Mouse (Mus musculus) midbrain, embryonic 11.5 days (tissue): ENCODE results near the gene Gm49369. TPM values are rescaled to one million over a fixed set of nuclear protein-coding genes. Genes with fewer than 3 reads are reported as not detected.

Experiments used
- ATAC-seq: fragments of 200-750 bp; cut with Nextera tagmentation; 2 replicates; pipeline ENCODE4 v1.8.0; 2017; ENCODE audit warnings: moderate TSS enrichment, moderate library complexity; ENCODE audit not compliant: low FRiP score
- DNase-seq: peaks from one replicate; pipeline ENCODE4 v3.0.0; 2015; ENCODE audit warnings: low spot score; ENCODE audit errors: missing footprints
- H3K27ac ChIP-seq: fragments of 300-500 bp; sonication (generic); 2 replicates; pipeline ENCODE4 v1.5.1; 2014; ENCODE audit warnings: low read depth, low read length
- H3K27me3 ChIP-seq: fragments of 300-500 bp; sonication (generic); 2 replicates; pipeline ENCODE4 v1.6.1; 2014; ENCODE audit warnings: mild to moderate bottlenecking, low read length, moderate library complexity, mixed read lengths; ENCODE audit not compliant: control insufficient read depth, insufficient read depth
- H3K36me3 ChIP-seq: fragments of 300-500 bp; sonication (generic); 2 replicates; pipeline ENCODE4 v1.6.1; 2014; ENCODE audit warnings: mild to moderate bottlenecking, low read length, moderate library complexity, mixed read lengths; ENCODE audit not compliant: control insufficient read depth, insufficient read depth
- H3K4me1 ChIP-seq: fragments of 300-500 bp; sonication (generic); 2 replicates; pipeline ENCODE4 v1.6.1; 2014; ENCODE audit warnings: low read length; ENCODE audit not compliant: control insufficient read depth, insufficient read depth
- H3K4me2 ChIP-seq: fragments of 300-500 bp; sonication (generic); 2 replicates; pipeline ENCODE4 v1.6.1; 2014; ENCODE audit warnings: mild to moderate bottlenecking, moderate library complexity
- H3K4me3 ChIP-seq: fragments of 300-500 bp; sonication (generic); 2 replicates; pipeline ENCODE4 v1.5.1; 2014; ENCODE audit warnings: low read depth, low read length
- H3K9ac ChIP-seq: fragments of 300-500 bp; sonication (generic); 2 replicates; pipeline ENCODE4 v1.6.1; 2014; ENCODE audit warnings: low read length
- H3K9me3 ChIP-seq: fragments of 300-500 bp; sonication (generic); 2 replicates; pipeline ENCODE4 v1.6.1; 2016; ENCODE audit warnings: low read length; ENCODE audit not compliant: control insufficient read depth
- WGBS: fragments of 180-500 bp; shearing (Covaris S2); extraction: QIAGEN DNeasy Blood & Tissue Kit; methylation state at CpG from one replicate; pipeline ENCODE4 v1.1.7; 2014; 5-methylcytosine and 5-hydroxymethylcytosine counted together
- polyA plus RNA-seq: library from polyadenylated mRNA; unstranded; fragments of >200 nt; fragmentation: Nextera tagmentation; extraction: Ambion mirVana; gene quantifications from 2 replicates; pipeline ENCODE4 v1.2.1, GENCODE M21; 2014

The Gm49369 gene
- polyA plus RNA-seq: 0.79 and 0.93 TPM in 2 replicates

- ATAC-seq (no peak), DNase-seq (no peak)
- peaks cover 26% of the 10 kb centered on the region; the same call in 1 of the 2 replicates for H3K36me3 ChIP-seq
- no peaks in the 10 kb centered on the region for H3K9me3 ChIP-seq
- H3K27me3 ChIP-seq: no peaks in the 10 kb centered on the region
- H3K27ac ChIP-seq: no peak within 1 kb of the TSS
- no peak within 1 kb of the TSS for H3K9ac ChIP-seq
- H3K4me2 ChIP-seq: no peak within 1 kb of the TSS
- H3K4me3 ChIP-seq: no peak within 1 kb of the TSS
- peaks cover 8% of the 10 kb centered on the region for H3K4me1 ChIP-seq
- WGBS: 97% methylated on average over 5 of the region's 5 CpGs
These were observed at the start of gene Gm49369 for GRCm38 (mm10) chr7:142382567-142382966. Gene Gm49369, minus strand, starts transcription at chr7:142382667.

- no peak overlapping the region for H3K9ac ChIP-seq
- H3K9me3 ChIP-seq: no peaks in the 10 kb centered on the region
- H3K4me3 ChIP-seq: no peak overlapping the region
- WGBS: 90% methylated on average over 14 of the region's 14 CpGs
- H3K27me3 ChIP-seq: no peaks in the 10 kb centered on the region; the same call in 1 of the 2 replicates
- H3K36me3 ChIP-seq: no peaks in the 10 kb centered on the region
- H3K4me1 ChIP-seq: no peaks in the 10 kb centered on the region
- no peak overlapping the region for H3K4me2 ChIP-seq
- no peak overlapping the region for H3K27ac ChIP-seq
- ATAC-seq (no peak), DNase-seq (no peak)
These were observed 48.6 kb upstream of the Gm49369 start for GRCm38 (mm10) chr7:142431106-142431505.

GRCm38 (mm10) chr7:142430160-142430678 is 47.8 kb upstream of the Gm49369 start:
- no peak for DNase-seq
- no peaks in the 10 kb centered on the region for H3K36me3 ChIP-seq
- no peak overlapping the region for H3K4me3 ChIP-seq
- H3K9me3 ChIP-seq: no peaks in the 10 kb centered on the region
- H3K4me1 ChIP-seq: no peaks in the 10 kb centered on the region
- H3K4me2 ChIP-seq: no peak overlapping the region
- H3K9ac ChIP-seq: no peak overlapping the region
- peak; percentile 70; the same call in 1 of the 2 replicates for ATAC-seq
- no peaks in the 10 kb centered on the region; the same call in 1 of the 2 replicates for H3K27me3 ChIP-seq
- no peak overlapping the region for H3K27ac ChIP-seq
- WGBS: 76% methylated on average over 12 of the region's 12 CpGs

- peak; percentile 96 for DNase-seq
- WGBS: 2% methylated on average over 7 of the region's 7 CpGs
These were observed 45.7 kb upstream of the Gm49369 start for GRCm38 (mm10) chr7:142428213-142428612.

GRCm38 (mm10) chr7:142425641-142426213 is 43.3 kb upstream of the Gm49369 start:
- Histone ChIP-seq H3K4me3 (no peak overlapping the region), H3K9ac (no peak overlapping the region), H3K4me2 (no peak overlapping the region), H3K36me3 (no peaks in the 10 kb centered on the region), H3K27ac (no peak overlapping the region), H3K9me3 (no peaks in the 10 kb centered on the region), H3K27me3 (no peaks in the 10 kb centered on the region; the same call in 1 of the 2 replicates), H3K4me1 (no peaks in the 10 kb centered on the region)
- 57% methylated on average over 11 of the region's 11 CpGs for WGBS
- DNase-seq (no peak), ATAC-seq (no peak)

More at GRCm38 (mm10) chr7:142428213-142428612, 45.7 kb upstream of the Gm49369 start:
- Histone ChIP-seq H3K9me3 (no peaks in the 10 kb centered on the region), H3K27ac (no peak overlapping the region), H3K27me3 (no peaks in the 10 kb centered on the region; the same call in 1 of the 2 replicates), H3K9ac (no peak overlapping the region), H3K4me3 (no peak overlapping the region), H3K36me3 (no peaks in the 10 kb centered on the region), H3K4me1 (no peaks in the 10 kb centered on the region), H3K4me2 (no peak overlapping the region)
- ATAC-seq: peak; percentile 75; the same call in 1 of the 2 replicates

- 76% methylated on average over 2 of the region's 2 CpGs for whole genome bisulfite sequencing
- Histone ChIP-seq H3K36me3 (no peaks in the 10 kb centered on the region), H3K4me3 (no peak overlapping the region)
These were observed 39.4 kb upstream of the Gm49369 start for GRCm38 (mm10) chr7:142421826-142422225.

GRCm38 (mm10) chr7:142419887-142420286 is 37.4 kb upstream of the Gm49369 start:
- Histone ChIP-seq H3K4me2 (no peak overlapping the region), H3K27ac (no peak overlapping the region), H3K4me3 (no peak overlapping the region), H3K4me1 (no peaks in the 10 kb centered on the region), H3K36me3 (no peaks in the 10 kb centered on the region), H3K9me3 (no peaks in the 10 kb centered on the region; the same call in 1 of the 2 replicates), H3K9ac (no peak overlapping the region), H3K27me3 (no peaks in the 10 kb centered on the region)
- 91% methylated on average over 5 of the region's 5 CpGs for WGBS
- no peak for ATAC-seq
- DNase-seq: no peak

More at GRCm38 (mm10) chr7:142421826-142422225, 39.4 kb upstream of the Gm49369 start:
- Histone ChIP-seq H3K27ac (no peak overlapping the region), H3K4me1 (no peaks in the 10 kb centered on the region), H3K4me2 (no peak overlapping the region), H3K9me3 (no peaks in the 10 kb centered on the region; the same call in 1 of the 2 replicates), H3K9ac (no peak overlapping the region), H3K27me3 (no peaks in the 10 kb centered on the region)
- DNase-seq (no peak), ATAC-seq (no peak)

GRCm38 (mm10) chr7:142418679-142419078 is 36.2 kb upstream of the Gm49369 start:
- DNase-seq (no peak), ATAC-seq (no peak)
- no peak overlapping the region for H3K27ac ChIP-seq
- no peaks in the 10 kb centered on the region; the same call in 1 of the 2 replicates for H3K9me3 ChIP-seq
- no peak overlapping the region for H3K4me3 ChIP-seq
- H3K4me2 ChIP-seq: no peak overlapping the region
- no peak overlapping the region for H3K9ac ChIP-seq
- H3K4me1 ChIP-seq: no peaks in the 10 kb centered on the region
- no peaks in the 10 kb centered on the region for H3K36me3 ChIP-seq
- 89% methylated on average over 8 of the region's 8 CpGs for WGBS
- no peaks in the 10 kb centered on the region for H3K27me3 ChIP-seq

GRCm38 (mm10) chr7:142418027-142418426 is 35.6 kb upstream of the Gm49369 start:
- H3K4me2 ChIP-seq: no peak overlapping the region
- WGBS: 92% methylated on average over 2 of the region's 2 CpGs
- no peaks in the 10 kb centered on the region for H3K4me1 ChIP-seq
- H3K9me3 ChIP-seq: no peaks in the 10 kb centered on the region; the same call in 1 of the 2 replicates
- H3K27me3 ChIP-seq: no peaks in the 10 kb centered on the region
- H3K9ac ChIP-seq: no peak overlapping the region
- no peaks in the 10 kb centered on the region for H3K36me3 ChIP-seq
- no peak overlapping the region for H3K27ac ChIP-seq
- H3K4me3 ChIP-seq: no peak overlapping the region
- ATAC-seq (no peak), DNase-seq (no peak)
